Mouse (Mus musculus): ENCODE measurements around the gene Mphosph9. TPM values are rescaled to one million over a fixed set of nuclear protein-coding genes. Genes with fewer than 3 reads are reported as not detected.
"Not testable (repeated sequence)": the region's sequence is repeated elsewhere in the genome, so short reads cannot be mapped to it uniquely, and the experiment has no call there.

The Mphosph9 gene
- polyA plus RNA-seq, 1 experiment from 2014 or later: 13.1 TPM

- no peaks in the 10 kb centered on the region for H3K9me3 ChIP-seq (ENCODE audit: control insufficient read depth, low read length)
- H3K4me3 ChIP-seq (ENCODE audit: low read depth, low read length): no peak overlapping the region
- DNase-seq (ENCODE audit: low spot score) (no peak), ATAC-seq (replicated peaks; ENCODE audit: low FRiP score) (no peak)
- H3K27ac ChIP-seq (ENCODE audit: low read depth, low read length): no peak overlapping the region
- H3K4me2 ChIP-seq: no peak overlapping the region
- H3K36me3 ChIP-seq (ENCODE audit: control insufficient read depth, insufficient read depth, low read length): peaks cover 33% of the 10 kb centered on the region
- H3K9ac ChIP-seq (ENCODE audit: low read depth, low read length): no peak overlapping the region
- WGBS: 59% methylated on average over 4 of the region's 4 CpGs
- no peaks in the 10 kb centered on the region for H3K27me3 ChIP-seq (replicated peaks; ENCODE audit: control insufficient read depth, insufficient read depth, low read length)
- H3K4me1 ChIP-seq (replicated peaks; ENCODE audit: control insufficient read depth, insufficient read depth, low read length): no peaks in the 10 kb centered on the region; the same call in 1 of the 2 replicates
Observed at GRCm38 (mm10) chr5:124300132-124300531, 27.6 kb downstream of the Mphosph9 start.

- DNase-seq (ENCODE audit: low spot score): not testable (repeated sequence)
- H3K36me3 ChIP-seq (ENCODE audit: control insufficient read depth, insufficient read depth, low read length): peaks cover 32% of the 10 kb centered on the region
Observed at GRCm38 (mm10) chr5:124299307-124299706, 28.5 kb downstream of the Mphosph9 start.

GRCm38 (mm10) chr5:124296475-124296874, 31.3 kb downstream of the Mphosph9 start:
- H3K27ac ChIP-seq (ENCODE audit: low read depth, low read length): no peak overlapping the region
- no peak for ATAC-seq (replicated peaks; ENCODE audit: low FRiP score)
- H3K27me3 ChIP-seq (replicated peaks; ENCODE audit: control insufficient read depth, insufficient read depth, low read length): no peaks in the 10 kb centered on the region
- 86% methylated on average over 4 of the region's 4 CpGs for WGBS
- H3K4me1 ChIP-seq (replicated peaks; ENCODE audit: control insufficient read depth, insufficient read depth, low read length): no peaks in the 10 kb centered on the region; the same call in 1 of the 2 replicates
- peaks cover 29% of the 10 kb centered on the region for H3K36me3 ChIP-seq (ENCODE audit: control insufficient read depth, insufficient read depth, low read length)
- H3K9ac ChIP-seq (ENCODE audit: low read depth, low read length): no peak overlapping the region
- no peak for DNase-seq (ENCODE audit: low spot score)
- no peak overlapping the region for H3K4me2 ChIP-seq
- no peak overlapping the region for H3K4me3 ChIP-seq (ENCODE audit: low read depth, low read length)
- H3K9me3 ChIP-seq (ENCODE audit: control insufficient read depth, low read length): no peaks in the 10 kb centered on the region

More at GRCm38 (mm10) chr5:124299307-124299706, 28.5 kb downstream of the Mphosph9 start:
- H3K27me3 ChIP-seq (replicated peaks; ENCODE audit: control insufficient read depth, insufficient read depth, low read length); H3K9me3 ChIP-seq (ENCODE audit: control insufficient read depth, low read length); H3K9ac ChIP-seq (ENCODE audit: low read depth, low read length); H3K27ac ChIP-seq (ENCODE audit: low read depth, low read length); H3K4me3 ChIP-seq (ENCODE audit: low read depth, low read length); ATAC-seq (replicated peaks; ENCODE audit: low FRiP score); H3K4me2 ChIP-seq; H3K4me1 ChIP-seq (replicated peaks; ENCODE audit: control insufficient read depth, insufficient read depth, low read length): not testable (repeated sequence)
- WGBS: 78% methylated on average over 3 of the region's 4 CpGs

DNA sequence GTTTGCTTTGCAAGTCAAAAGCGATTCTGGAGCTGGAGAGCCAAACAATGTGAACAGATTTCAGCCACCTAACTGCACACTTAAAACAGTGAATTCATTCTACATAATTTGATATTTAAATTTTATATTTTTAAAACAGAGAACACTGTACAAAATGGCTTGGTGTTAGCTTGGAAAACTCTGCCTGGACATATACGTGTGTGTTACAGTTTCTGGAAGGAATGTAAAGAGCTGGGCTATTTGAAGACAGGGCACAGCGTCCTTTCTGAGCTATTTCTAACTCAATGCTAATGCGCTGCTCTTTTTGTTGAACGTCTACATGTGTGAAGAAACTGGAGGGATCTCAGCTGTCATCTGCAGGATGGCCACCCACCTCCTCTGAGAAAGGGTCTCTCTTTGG, 33.8 kb downstream of the Mphosph9 start:
- Histone ChIP-seq H3K4me2 (no peak overlapping the region), H3K27ac (ENCODE audit: low read depth, low read length) (no peak overlapping the region), H3K9me3 (ENCODE audit: control insufficient read depth, low read length) (no peaks in the 10 kb centered on the region), H3K4me3 (ENCODE audit: low read depth, low read length) (no peak overlapping the region), H3K36me3 (ENCODE audit: control insufficient read depth, insufficient read depth, low read length) (peaks cover 42% of the 10 kb centered on the region), H3K9ac (ENCODE audit: low read depth, low read length) (no peak overlapping the region), H3K4me1 (replicated peaks; ENCODE audit: control insufficient read depth, insufficient read depth, low read length) (no peaks in the 10 kb centered on the region), H3K27me3 (replicated peaks; ENCODE audit: control insufficient read depth, insufficient read depth, low read length) (no peaks in the 10 kb centered on the region)
- DNase-seq (ENCODE audit: low spot score) (no peak), ATAC-seq (replicated peaks; ENCODE audit: low FRiP score) (no peak)
- WGBS: 94% methylated on average over 5 of the region's 5 CpGs

DNA sequence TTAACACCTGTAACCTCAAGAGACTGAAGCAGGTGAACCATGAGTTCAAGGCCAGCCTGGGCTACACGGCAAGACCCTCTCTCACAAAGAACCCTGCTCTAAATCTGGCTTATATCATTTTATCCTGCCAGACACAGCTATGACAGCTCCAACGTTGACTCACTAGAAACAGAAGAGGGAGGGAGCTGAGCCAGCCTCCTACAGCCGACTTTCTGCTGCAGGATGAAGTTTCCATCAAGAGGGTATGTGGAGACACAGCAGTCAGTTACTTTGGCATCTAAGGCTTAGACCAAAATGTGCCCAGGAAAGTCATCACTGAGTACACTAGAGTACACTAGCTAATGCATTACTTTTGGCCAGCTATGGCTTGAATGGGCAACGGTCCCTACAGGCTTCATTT, 37.6 kb downstream of the Mphosph9 start:
- Histone ChIP-seq H3K4me1 (replicated peaks; ENCODE audit: control insufficient read depth, insufficient read depth, low read length) (no peaks in the 10 kb centered on the region), H3K36me3 (ENCODE audit: control insufficient read depth, insufficient read depth, low read length) (peaks cover 40% of the 10 kb centered on the region), H3K27ac (ENCODE audit: low read depth, low read length) (no peak overlapping the region), H3K4me3 (ENCODE audit: low read depth, low read length) (no peak overlapping the region), H3K27me3 (replicated peaks; ENCODE audit: control insufficient read depth, insufficient read depth, low read length) (no peaks in the 10 kb centered on the region), H3K9ac (ENCODE audit: low read depth, low read length) (no peak overlapping the region), H3K9me3 (ENCODE audit: control insufficient read depth, low read length) (0 out of 2 replicates have a peak, but pooled peaks cover 2% of the 10 kb centered on the region), H3K4me2 (no peak overlapping the region)
- ATAC-seq (replicated peaks; ENCODE audit: low FRiP score): no peak
- 92% methylated on average over 4 of the region's 4 CpGs for WGBS
- no peak for DNase-seq (ENCODE audit: low spot score)

- no peak for DNase-seq (ENCODE audit: low spot score)
- Histone ChIP-seq H3K4me2 (no peak overlapping the region), H3K27me3 (replicated peaks; ENCODE audit: control insufficient read depth, insufficient read depth, low read length) (no peaks in the 10 kb centered on the region), H3K9me3 (ENCODE audit: control insufficient read depth, low read length) (0 out of 2 replicates have a peak, but pooled peaks cover 2% of the 10 kb centered on the region), H3K36me3 (ENCODE audit: control insufficient read depth, insufficient read depth, low read length) (peaks cover 35% of the 10 kb centered on the region), H3K4me3 (ENCODE audit: low read depth, low read length) (no peak overlapping the region), H3K9ac (ENCODE audit: low read depth, low read length) (no peak overlapping the region), H3K4me1 (replicated peaks; ENCODE audit: control insufficient read depth, insufficient read depth, low read length) (no peaks in the 10 kb centered on the region), H3K27ac (ENCODE audit: low read depth, low read length) (no peak overlapping the region)
- WGBS: 94% methylated on average over 6 of the region's 6 CpGs
- ATAC-seq (replicated peaks; ENCODE audit: low FRiP score): no peak
Observed at GRCm38 (mm10) chr5:124287616-124288247, 40.0 kb downstream of the Mphosph9 start.

DNA sequence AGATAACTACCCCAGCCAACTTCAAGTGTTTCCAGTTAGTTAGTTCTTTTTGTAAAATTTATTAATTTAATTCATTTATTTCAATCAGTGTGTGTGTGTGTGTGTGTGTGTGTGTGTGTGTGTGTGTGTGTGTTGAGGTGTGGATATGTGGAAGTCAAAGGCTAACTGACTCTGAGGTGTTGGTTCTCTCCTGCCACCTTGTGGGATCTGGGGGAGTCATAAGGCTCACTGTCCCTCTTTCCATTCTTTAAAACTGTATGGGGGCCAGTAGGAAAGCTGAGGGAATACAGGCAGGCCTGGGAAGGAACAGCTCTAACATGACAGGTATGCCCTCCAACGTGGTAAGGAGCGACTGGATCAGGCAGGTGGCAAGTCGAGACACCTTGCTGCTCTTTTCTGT, 43.4 kb downstream of the Mphosph9 start:
- DNase-seq (ENCODE audit: low spot score) (no peak), ATAC-seq (replicated peaks; ENCODE audit: low FRiP score) (no peak)
- no peak overlapping the region for H3K4me2 ChIP-seq
- H3K27ac ChIP-seq (ENCODE audit: low read depth, low read length): no peak overlapping the region
- 0 out of 2 replicates have a peak, but pooled peaks cover 2% of the 10 kb centered on the region for H3K9me3 ChIP-seq (ENCODE audit: control insufficient read depth, low read length)
- H3K4me3 ChIP-seq (ENCODE audit: low read depth, low read length): no peak overlapping the region
- peaks cover 25% of the 10 kb centered on the region for H3K36me3 ChIP-seq (ENCODE audit: control insufficient read depth, insufficient read depth, low read length)
- H3K27me3 ChIP-seq (replicated peaks; ENCODE audit: control insufficient read depth, insufficient read depth, low read length): no peaks in the 10 kb centered on the region
- no peak overlapping the region for H3K9ac ChIP-seq (ENCODE audit: low read depth, low read length)
- 75% methylated on average over 3 of the region's 3 CpGs for WGBS
- no peaks in the 10 kb centered on the region for H3K4me1 ChIP-seq (replicated peaks; ENCODE audit: control insufficient read depth, insufficient read depth, low read length)

DNA sequence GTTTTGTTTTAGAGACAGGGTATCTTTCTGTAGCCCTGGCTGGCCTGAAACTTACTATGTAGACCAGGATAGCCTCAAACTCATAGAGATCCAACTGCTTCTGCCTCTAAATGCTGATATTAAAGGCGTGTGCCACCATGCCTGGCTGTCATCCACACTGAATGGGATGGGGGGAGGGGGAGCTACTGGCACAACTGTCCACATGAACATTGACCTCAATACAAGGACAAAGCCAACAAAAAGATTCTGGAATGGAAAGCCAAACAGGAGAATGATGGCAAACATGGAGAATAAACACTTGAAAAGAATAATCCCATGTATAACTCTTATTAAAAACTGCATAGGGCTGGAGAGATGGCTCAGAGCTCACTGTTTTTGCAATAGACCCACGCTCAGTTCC, 44.9 kb downstream of the Mphosph9 start:
- Histone ChIP-seq H3K36me3 (ENCODE audit: control insufficient read depth, insufficient read depth, low read length) (peaks cover 16% of the 10 kb centered on the region; the same call in 1 of the 2 replicates), H3K27ac (ENCODE audit: low read depth, low read length) (no peak overlapping the region), H3K4me3 (ENCODE audit: low read depth, low read length) (no peak overlapping the region), H3K9ac (ENCODE audit: low read depth, low read length) (no peak overlapping the region), H3K9me3 (ENCODE audit: control insufficient read depth, low read length) (0 out of 2 replicates have a peak, but pooled peaks cover under 1% of the 10 kb centered on the region), H3K27me3 (replicated peaks; ENCODE audit: control insufficient read depth, insufficient read depth, low read length) (no peaks in the 10 kb centered on the region), H3K4me2 (no peak overlapping the region), H3K4me1 (replicated peaks; ENCODE audit: control insufficient read depth, insufficient read depth, low read length) (no peaks in the 10 kb centered on the region)
- ATAC-seq (replicated peaks; ENCODE audit: low FRiP score): no peak
- 73% methylated on average over 2 of the region's 2 CpGs for WGBS
- no peak for DNase-seq (ENCODE audit: low spot score)

- WGBS: 95% methylated on average over 5 of the region's 5 CpGs
- H3K9me3 ChIP-seq (ENCODE audit: control insufficient read depth, low read length): no peaks in the 10 kb centered on the region
- ATAC-seq (replicated peaks; ENCODE audit: low FRiP score) (no peak), DNase-seq (ENCODE audit: low spot score) (no peak)
- H3K4me2 ChIP-seq: no peak overlapping the region
- no peak overlapping the region for H3K27ac ChIP-seq (ENCODE audit: low read depth, low read length)
- no peak overlapping the region for H3K9ac ChIP-seq (ENCODE audit: low read depth, low read length)
- peaks cover 6% of the 10 kb centered on the region for H3K36me3 ChIP-seq (ENCODE audit: control insufficient read depth, insufficient read depth, low read length)
- peaks cover 13% of the 10 kb centered on the region for H3K4me1 ChIP-seq (replicated peaks; ENCODE audit: control insufficient read depth, insufficient read depth, low read length)
- H3K27me3 ChIP-seq (replicated peaks; ENCODE audit: control insufficient read depth, insufficient read depth, low read length): no peaks in the 10 kb centered on the region
- no peak overlapping the region for H3K4me3 ChIP-seq (ENCODE audit: low read depth, low read length)
Observed at GRCm38 (mm10) chr5:124270226-124270625, 57.5 kb downstream of the Mphosph9 start.
